Mouse (Mus musculus) yolk sac, embryonic 10.5 days (tissue): ENCODE measurements around the gene Pitx3.
"Not testable (repeated sequence)": the region's sequence is repeated elsewhere in the genome, so short reads cannot be mapped to it uniquely, and the experiment has no call there.

ENCODE experiments used
- DNase-seq: peaks from one replicate; pipeline ENCODE4 v3.0.0-alpha.2; 2017; ENCODE audit warnings: low spot score

Gene Pitx3

DNA sequence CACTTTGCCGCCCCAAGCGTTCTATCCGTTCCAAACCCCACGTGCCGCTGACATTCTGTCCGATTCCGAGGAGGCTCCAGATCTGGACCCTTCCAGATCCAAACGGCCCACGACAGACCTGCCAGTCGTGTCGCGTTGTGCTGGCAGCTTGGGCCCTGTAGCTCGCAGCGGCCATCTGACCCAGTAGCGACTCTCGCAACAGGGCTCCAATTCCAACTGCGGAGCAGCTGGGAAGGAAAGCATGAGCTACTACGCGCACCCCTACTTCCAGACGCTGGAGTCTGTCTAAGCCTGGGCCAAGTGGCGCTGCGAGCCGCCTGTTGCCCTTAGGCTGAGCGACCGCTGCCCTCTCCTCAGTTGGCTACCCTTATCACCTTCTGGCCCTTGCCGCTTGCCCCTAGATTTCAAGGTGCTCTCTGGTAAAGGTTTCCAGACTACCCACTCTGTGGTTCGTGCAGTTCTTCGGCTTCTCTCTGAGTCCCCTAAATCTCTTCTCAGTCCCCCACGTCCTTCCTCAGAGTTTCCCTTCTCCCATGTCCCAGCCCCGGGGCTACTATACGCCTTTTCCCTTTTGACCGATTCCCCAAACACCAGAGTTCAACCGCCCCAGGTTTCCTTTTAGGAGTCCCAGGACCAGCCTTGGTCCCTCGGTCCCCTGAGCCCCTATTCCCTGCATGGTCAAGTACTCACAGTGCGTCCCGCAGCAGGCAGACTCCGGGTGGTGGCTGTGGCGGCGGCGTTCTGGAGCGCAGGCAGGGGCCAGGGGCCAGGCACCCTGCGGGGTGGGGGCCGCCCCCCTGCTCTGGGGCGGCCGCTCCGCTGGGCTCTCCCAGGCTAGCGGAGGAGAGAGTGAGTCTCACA is at the start of gene Pitx3:
TSS of gene Pitx3 (minus strand) at position 816 of the 861 bp plus-strand sequence.
- DNase-seq: no peak

DNA sequence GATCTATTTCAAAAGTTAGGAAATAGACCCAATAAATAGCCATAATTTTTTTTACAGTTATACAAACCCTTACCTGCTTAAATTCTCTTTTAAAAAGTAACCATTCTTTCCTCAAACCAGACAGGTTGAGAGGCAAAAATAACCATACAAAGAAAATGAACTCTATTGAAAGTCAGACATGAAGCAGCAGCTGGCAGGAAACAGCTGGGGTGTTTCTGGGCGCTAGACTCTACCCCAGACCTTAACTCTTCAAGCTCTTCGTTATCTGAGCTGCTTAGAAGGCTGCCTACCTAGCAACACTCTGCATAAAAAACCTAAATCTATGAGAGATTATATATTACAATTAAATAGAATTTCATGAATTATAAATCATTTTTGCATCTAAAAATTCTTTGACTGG is 39.1 kb upstream of the Pitx3 start:
- no peak for DNase-seq

DNA sequence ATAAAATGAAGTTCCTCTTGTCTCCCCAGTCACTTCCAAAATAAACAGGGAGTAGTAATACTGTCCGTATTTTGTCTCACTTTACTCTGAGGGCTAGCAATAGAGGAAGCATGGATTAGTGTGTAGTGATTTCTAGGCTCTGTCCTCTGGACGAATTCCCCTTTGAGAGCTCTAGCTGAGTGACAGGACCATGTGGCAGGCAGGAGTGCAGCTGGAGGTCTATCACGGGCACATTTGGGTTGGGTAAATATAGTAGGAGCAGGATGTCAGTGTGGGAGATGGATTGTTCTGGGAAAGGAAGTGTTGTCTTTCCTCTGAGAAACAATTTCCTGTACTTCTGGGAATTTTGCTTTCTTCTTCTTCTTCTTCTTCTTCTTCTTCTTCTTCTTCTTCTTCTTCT is 38.5 kb upstream of the Pitx3 start:
- no peak for DNase-seq

DNA sequence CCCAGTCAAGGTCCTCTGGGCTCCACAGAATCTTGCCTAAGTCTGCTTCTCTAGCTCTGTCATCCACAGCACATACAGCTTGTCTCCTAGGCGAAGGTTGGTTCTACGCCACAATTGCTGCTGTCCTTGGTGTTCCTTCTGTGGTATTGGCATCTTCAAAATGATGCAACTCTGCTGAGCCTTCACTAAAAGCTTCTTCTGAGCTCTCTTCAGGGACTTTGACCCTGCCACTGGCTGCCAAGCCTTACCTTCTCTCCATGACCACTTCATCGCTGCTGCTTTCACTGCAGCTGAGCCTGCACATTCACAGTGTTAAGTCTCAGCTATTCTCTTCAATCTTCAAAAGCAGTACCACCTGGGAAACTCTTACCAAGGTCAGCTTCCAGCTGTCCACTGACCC is 34.1 kb upstream of the Pitx3 start:
- DNase-seq: peak; percentile 4

DNA sequence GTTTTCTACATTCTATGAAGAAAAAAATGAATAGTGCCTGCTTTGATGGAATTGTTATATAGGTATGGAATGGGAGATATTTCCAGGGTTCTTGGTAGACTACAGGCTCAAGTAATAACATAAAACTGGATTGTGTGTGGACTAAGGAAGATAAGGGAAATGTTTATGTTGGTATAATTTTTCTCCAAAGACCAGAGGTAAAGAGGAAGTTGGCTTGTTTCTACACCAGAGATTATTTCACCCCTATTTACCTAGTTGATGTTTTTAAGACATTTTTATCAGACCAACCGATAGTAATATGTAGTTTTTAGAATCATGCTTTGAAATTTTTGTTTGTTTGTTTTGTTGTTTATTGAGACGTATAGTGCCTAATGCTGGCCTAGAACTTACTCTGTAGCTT is 32.1 kb upstream of the Pitx3 start:
- no peak for DNase-seq

DNA sequence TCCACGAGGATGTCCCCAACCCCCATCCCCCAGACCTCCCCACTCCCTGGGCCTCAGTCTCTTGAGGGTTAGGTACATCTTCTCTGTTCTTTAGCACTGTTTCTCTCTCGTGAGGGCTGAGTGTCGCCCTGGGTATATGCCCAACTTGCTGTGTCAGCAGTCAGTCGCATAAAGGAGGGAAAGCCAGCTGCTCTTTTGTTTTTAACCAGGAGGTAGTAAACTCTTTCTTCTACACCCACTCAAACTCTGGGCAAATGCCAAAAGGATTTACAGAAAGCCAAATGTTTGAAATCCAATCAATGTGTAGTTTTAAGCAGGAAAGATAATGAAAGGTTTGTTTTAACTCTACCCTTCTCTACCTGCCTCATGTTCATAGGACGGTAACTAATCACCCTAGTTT is 28.9 kb upstream of the Pitx3 start:
- no peak for DNase-seq

DNA sequence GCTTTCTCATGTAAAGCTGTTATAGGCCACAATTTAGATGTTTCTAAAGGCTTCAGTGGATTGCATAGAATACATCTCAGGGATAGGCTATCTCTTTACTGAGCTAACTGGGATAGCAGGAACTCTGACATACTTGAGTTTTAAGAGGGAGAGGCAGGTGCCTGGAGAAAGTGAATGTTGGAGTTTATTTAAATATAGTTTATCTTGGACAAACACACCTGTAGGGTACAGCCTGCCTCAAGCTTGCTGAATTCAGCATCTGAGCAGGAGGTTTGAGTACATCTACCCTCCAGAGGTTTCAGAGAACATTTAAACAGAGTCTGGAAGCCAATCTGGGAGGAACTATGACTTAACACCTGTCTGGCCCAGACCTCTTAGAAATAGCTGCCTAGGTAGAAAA is 27.0 kb upstream of the Pitx3 start:
- DNase-seq: no peak

DNA sequence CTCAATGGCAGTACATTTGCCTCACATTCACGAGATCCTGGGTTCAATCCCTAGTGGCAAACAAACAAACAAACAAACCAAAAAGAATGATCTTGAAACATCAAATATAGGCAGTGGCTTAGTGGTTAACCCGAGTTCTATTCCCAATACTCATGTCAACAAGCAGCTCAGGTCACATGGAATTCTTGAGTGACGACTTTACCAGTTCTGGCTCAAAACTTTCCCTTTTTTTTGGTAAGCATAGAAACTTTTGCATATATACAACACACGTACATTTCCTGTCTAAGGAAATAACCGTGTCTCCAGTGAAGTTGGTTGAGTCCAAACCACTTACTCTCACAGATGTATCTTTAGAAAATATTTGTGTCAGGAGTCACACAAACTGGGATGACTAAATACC is 24.4 kb upstream of the Pitx3 start:
- no peak for DNase-seq

DNA sequence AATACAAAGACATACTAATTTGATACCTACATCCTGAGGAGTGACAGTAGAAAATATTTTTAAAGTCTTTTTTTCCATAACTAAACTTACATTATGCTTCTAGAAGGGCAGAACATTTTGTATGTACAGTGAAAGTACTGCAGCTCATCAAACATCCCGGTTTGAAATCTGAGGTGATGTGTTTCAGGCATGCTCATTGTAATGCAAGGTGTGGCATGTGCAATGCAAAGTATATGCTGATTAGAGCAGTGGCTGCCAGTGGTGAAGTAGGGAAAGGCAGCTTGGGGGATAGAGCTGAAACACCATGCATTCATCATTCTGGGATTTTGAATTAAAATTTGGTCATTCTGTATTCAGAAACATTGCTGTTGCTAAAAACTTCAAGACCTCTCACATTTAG is 21.8 kb upstream of the Pitx3 start:
- no peak for DNase-seq

DNA sequence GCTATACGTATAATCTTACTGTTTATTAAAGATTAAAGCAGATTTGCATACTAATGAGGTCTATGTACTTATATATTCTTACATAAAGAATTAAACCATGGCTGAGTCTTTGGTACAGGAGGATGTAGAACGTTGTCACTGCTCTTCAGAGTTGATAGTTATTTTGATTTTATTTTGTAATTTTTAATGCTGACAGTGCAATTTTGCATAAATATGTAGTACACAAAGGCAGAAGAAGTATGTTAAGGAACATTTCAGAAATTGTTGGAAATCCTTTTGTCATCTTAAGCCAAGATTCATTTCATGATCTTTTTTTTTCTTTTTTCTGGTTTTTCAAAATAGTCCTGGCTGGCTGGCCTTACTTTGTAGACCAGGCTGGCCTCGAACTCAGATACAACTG is 21.3 kb upstream of the Pitx3 start:
- DNase-seq: no peak

DNA sequence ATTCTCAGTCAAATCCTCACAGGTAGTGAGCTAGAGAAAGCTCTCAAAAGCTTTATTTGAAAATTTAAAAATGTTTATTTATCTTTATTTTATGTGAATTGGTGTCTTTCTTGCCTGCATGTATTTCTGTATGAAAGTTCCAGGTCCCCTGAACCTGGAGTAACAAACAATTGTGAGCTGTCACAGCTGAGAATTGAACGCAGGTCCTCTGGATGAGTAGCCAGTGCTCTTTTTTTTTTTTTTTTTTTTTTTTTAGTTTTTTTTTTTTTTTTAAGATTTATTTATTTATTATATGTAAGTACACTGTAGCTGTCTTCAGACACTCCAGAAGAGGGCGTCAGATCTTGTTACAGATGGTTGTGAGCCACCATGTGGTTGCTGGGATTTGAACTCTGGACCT is 19.0 kb upstream of the Pitx3 start:
- DNase-seq: not testable (repeated sequence)

DNA sequence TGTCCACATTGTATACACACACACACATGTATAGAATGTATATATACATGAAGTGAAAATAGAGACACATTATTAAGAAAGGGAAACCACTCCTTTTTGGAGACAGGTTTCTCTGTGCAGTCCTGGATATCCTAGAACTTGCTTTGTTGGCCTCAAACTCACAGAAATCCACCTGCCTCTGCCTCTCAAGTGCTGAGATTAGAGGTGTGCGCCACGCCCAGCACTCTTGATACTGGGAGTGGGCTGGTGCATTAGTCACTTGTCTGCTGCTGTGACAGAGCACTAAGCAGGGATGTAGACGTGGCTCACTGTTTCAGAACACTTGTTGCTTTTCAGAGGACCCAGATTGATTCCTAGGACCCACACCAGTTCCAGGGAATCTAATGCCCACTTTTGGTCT is 17.8 kb upstream of the Pitx3 start:
- DNase-seq: no peak

DNA sequence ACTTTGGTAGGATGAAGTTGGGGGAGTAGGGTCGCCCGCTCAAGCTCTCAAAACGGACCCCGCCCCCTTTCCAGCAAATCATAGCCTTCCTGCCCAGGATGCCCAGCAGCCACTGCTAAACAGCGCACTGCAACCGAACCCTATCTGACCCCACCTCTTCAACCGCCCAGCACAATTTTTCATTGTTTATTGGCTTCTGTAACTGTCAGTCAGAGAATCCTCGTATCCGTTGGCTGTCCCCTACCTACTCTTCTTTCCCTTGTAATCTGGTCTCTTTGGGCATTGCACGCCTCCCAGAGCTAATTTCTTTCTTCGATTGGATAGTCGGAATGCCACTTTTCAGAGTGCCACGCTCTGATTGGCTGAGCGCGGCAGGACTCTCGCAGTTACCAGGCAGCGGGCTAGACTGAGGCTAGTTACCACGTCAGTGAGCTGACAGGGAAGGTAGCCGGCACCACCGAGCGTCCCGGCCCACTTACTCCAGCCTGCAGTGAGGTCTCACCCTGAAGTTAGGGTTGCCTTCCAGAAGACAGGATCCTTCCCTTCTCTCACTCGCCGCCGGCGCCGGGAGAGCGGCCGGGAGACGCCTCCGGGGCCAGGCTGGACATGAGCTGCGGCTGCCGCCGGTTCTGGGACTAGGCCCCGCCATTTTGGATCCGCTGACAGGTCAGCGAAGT is 4.1 kb upstream of the Pitx3 start, which contains the start of gene Gbf1:
TSS of gene Gbf1 (plus strand) at position 383 of the 677 bp plus-strand sequence.
- DNase-seq: peak; percentile 96

DNA sequence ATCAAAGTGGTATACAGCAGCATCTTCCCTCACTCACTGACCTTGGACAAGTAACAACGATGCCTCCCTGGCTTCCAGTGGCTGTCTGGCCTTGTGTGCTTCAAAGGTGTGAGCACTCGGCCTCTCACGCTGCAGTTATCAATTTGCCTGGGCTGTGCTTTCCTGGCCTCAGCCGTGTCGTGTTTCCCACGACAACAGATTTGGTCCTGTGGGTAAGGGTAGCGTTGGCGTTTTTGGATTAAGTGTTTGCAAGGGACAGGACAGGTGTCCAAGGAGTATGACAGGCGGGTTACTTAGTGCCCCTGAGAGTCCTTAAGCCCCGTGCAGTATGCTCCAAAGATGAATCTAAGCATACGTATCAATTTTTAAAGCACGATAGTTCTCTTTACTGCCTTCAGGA is 965 bp upstream of the Pitx3 start:
- no peak for DNase-seq

DNA sequence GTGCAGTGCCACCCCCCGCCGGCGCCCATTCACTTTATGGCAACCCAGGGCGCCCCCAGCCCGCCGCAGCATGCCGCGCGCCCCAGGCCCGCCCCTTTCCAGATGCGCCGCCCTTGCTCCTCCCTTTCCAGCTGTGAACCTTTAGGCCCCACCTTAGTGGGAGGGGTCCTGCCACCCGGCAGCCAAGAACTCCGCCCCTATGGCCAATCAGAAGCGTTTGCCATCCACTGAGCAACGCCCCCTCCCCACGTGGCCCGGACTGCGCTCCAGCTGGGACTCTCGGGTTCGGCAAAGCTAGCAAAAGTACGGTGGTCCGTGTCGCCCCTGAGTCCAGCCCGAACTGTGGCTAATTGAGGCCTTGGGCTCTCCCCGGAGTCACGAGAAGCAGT is 240 bp upstream of the Pitx3 start:
- DNase-seq: peak; percentile 91

DNA sequence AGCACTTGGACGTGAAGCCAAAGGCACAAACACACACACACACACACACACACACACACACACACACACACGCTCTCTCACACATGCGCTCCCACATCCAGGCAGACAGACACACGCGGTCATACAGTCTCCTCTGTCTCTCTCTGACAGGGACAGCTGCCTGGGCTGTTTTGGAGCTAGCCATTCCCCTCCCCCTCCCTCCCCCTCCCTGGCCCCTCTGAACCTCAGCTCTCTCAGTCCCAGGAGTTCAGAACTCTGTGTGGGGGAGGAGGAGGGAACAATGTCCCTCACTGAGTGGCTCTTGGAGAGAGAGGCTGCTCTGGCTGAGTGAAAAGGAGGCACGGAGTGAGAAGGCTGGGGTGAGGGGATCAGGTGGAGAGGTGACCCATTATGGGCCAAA is 7.0 kb downstream of the Pitx3 start:
- DNase-seq: no peak

DNA sequence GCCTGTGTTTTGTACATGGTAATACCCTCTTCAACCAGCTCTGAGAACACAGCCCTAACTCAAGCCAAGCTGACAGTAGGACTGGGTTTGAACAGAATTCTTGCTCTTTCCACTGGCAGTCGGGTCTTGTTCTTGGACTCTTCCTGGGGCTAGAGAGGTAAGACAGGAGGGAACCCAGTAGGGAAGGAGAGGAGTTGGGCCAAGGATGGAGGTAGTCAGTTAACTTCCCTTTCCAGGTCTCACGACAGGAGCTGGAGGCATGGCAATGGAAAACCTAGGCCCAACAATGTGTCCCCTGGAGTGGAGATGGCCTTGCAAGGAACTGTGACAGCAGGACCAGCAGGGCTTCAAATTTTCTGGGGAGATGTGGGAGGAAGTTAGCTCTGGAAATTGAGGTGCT is 7.8 kb downstream of the Pitx3 start:
- DNase-seq: no peak

DNA sequence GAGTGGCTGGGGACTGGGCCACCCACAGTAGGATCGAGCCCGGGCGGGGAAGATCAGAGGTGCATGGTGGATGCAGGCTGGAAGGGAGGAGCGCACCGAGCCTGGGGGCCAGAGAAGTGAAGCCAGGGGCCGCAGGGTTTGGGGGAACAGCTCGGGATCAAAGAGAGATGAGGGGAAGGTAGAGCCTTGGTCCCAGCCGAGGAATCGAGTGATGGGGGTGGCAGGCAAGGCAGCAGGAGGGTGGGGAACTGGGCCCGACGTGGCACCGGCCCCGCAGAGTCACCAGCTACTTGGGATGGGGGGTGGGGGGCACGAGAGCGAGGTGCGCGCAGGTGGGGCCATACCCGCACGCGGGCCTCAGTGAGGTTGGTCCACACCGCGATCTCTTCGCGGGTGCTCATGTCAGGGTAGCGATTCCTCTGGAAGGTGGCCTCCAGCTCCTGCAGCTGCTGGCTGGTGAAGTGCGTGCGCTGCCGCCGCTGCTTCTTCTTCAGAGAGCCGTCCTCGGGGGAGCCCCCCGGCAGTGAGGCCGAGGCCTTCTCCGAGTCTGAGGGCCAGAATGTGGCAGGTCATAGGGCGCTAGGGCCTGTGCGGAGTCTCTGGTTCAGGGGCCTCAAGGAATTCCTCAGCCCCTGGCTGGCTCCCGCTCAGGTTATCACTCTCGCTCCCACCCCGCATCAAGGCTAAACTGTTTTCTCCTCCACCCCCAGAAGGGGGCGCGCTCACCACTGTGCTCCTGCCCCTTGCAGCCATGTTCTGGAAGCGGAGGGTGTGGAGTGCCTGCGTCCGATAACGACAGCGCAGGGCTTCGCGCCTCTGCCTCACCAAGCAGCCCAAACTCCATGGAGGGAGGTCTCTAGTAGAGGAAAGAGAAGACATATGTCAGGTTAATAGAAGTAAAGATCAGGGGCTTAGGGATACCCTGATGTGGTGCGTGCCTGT is 11.2 kb downstream of the Pitx3 start:
- peak; percentile 60 for DNase-seq

DNA sequence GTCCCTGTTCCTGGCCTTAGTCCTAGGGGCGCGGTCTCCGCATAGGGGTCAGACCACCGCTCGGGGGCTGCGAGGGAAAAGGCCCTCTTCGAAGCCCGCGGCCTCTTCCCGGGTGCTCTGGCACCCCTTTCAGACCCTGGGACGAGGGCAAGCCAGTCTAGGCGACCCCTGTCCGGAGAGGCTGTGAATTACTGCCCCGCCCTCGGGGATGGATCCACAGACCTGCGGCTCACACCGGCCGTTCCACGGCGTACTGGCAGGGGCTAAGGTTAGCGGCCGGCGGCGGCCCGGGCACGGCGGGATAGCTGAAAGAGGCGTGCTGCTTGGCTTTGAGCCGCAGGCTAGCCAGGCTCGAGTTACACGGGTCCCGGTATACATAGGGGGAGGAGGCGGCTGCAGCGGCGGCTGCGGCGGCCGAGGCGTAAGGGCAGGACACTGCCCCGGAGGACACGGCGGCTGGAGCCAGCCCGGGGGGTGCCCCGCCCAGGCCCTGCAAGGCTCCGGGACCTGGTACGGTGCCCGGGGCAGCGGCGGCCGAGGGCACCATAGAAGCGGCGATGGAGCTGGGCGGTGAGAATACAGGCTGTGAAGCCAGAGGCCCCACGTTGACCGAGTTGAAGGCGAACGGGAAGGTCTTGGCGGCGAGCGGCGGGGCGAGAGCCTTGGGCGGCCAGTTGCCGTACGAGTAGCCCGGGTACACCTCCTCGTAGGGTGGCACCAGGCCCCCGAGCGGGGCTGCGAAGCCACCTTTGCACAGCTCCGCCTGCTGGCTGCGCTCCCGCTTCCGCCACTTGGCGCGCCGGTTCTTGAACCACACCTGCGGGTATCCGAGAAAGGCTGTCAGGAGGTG is 12.1 kb downstream of the Pitx3 start:
- DNase-seq: peak; percentile 33

DNA sequence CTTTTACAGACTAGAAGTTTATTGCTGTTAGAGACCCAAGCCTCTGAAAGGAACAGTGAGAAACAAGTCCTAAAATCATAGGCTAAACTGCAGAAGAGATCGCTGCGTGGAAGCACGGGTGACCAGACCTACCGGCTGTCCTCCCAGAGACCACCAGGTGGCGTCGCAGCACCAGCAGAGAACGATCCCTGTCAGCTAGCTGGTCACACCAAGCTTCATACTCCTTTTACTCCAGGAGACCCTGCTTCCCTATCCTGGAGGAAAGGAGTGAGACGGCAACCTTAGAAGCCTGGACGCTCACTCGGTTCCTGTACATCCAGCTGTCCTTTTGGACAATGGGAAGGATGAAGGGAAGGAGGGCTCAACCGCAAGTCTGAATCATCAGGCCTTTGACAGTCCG is 12.8 kb downstream of the Pitx3 start:
- peak; percentile 68 for DNase-seq

DNA sequence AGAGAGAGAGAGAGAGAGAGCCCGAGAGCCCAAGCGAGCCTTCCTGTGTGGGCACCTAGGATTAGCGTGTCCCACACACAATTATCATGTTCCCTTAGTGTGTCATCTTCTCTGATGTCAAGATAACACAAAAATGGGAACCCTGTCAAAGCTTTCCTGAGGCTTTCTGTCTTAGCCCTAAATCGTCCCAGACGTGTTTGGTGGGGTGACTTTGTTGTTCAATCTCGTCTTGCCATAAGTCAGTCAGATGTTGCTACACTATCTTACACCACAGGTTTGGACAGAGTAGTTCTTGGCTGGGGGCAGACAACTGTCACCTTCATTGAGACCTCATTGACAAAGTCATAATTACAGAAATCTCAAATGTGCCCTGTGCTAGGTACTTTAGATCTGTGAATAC is 15.5 kb downstream of the Pitx3 start:
- no peak for DNase-seq
